Mouse (Mus musculus) limb, embryonic 10.5 days (tissue): ENCODE data around the gene Tyw1. TPM values are rescaled to one million over a fixed set of nuclear protein-coding genes. Genes with fewer than 3 reads are reported as not detected.

Experiments used
- DNase-seq: peaks from one replicate; pipeline ENCODE4 v3.0.0-alpha.2; 2017; ENCODE audit warnings: low spot score
- H3K27ac ChIP-seq: fragments of 300-500 bp; sonication (generic); 2 replicates; pipeline ENCODE4 v1.5.1; 2016; ENCODE audit warnings: mild to moderate bottlenecking
- H3K27me3 ChIP-seq: fragments of 300-500 bp; sonication (generic); 2 replicates; pipeline ENCODE4 v1.6.1; 2016; ENCODE audit warnings: low read depth, mild to moderate bottlenecking; ENCODE audit not compliant: poor library complexity, severe bottlenecking
- H3K36me3 ChIP-seq: fragments of 300-500 bp; sonication (generic); 2 replicates; pipeline ENCODE4 v1.6.1; 2016; ENCODE audit warnings: mild to moderate bottlenecking, moderate library complexity
- H3K4me1 ChIP-seq: fragments of 300-500 bp; sonication (generic); 2 replicates; pipeline ENCODE4 v1.6.1; 2016
- H3K4me3 ChIP-seq: fragments of 300-500 bp; sonication (generic); 2 replicates; pipeline ENCODE4 v1.5.1; 2016; ENCODE audit warnings: mild to moderate bottlenecking, moderate library complexity
- H3K9me3 ChIP-seq: fragments of 300-500 bp; sonication (generic); replicated peaks from 2 replicates; pipeline ENCODE4 v1.6.1; 2016; ENCODE audit warnings: mild to moderate bottlenecking
- WGBS: fragments of 180-500 bp; shearing (Covaris S2); methylation state at CpG from one replicate; pipeline ENCODE4 v1.1.7; 2016; 5-methylcytosine and 5-hydroxymethylcytosine counted together
- polyA plus RNA-seq: library from polyadenylated mRNA; unstranded; fragments of >200 nt; fragmentation: Nextera tagmentation; extraction: Ambion mirVana; gene quantifications from 2 replicates; pipeline ENCODE4 v1.2.1, GENCODE M21; 2016

Gene Tyw1
- polyA plus RNA-seq, 1 experiment from 2014 or later = 31.4 TPM

DNA sequence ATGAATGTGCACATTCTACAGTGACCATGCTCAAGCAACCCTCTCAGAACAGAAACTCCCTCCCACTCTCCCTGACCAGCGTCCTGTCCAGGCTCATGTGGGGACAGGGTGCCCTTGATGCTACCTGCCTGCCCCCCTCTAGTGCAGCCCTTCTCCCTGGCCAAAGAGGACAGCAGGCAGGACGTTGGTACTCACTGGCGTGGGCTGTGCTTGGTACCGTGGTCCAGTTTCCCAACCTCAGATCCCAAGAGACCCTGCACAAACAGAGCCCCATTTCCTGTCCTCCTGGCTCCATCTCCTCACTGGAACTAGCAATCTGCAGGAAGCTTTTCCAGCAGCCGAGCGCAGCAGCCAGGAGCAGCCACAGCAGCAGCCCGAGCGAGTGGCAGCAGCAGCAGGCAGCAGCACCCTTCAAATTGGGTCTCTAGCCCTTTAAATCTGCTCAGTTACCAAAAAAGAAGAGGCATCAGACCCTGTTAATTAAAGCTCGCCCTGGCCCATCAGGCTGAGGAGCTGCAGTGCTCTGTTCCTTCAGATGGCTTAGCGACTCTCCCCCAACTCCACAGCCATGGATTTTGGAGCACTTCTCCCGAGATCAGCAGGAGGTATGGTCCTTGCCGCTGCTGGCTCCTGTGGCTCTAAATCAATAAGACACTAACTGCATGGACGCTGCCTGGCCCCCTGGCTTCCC is 128.9 kb downstream of the Tyw1 start, which contains the start of gene A330070K13Rik:
Gene A330070K13Rik, minus strand, starts transcription at position 410 of the 691 bp plus-strand sequence.
- Histone ChIP-seq H3K27ac (peak within 1 kb of the TSS; percentile 31; the same call in 1 of the 2 replicates), H3K27me3 (no peaks in the 10 kb centered on the region), H3K36me3 (no peaks in the 10 kb centered on the region), H3K4me1 (peaks cover 30% of the 10 kb centered on the region), H3K9me3 (no peaks in the 10 kb centered on the region), H3K4me3 (peak within 1 kb of the TSS; percentile 31)
- 18% methylated on average over 13 of the region's 13 CpGs for WGBS
- peak; percentile 44 for DNase-seq

DNA sequence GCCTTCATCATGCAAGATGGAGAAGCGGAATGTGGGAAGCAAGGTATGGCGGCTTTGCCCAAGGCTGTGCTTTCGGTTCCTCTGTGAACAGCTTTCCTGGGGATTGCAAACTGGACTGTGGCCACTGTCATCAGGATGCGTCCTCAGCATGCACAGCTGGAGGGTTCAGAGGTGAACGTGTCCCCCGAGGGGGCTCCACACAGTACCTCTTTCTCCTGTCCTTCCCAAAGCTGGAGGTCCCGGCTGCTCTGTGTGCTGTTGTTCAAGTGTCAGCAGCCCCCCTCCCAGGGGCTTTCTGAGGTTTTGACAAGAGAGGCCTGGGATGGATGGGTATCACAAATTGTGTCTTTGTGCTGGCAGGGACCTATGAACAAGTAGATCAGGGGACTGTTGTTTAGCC is 131.0 kb downstream of the Tyw1 start:
- H3K36me3 ChIP-seq = no peaks in the 10 kb centered on the region
- H3K4me1 ChIP-seq = peaks cover 30% of the 10 kb centered on the region
- H3K27me3 ChIP-seq = no peaks in the 10 kb centered on the region
- DNase-seq = no peak
- H3K27ac ChIP-seq = no peak overlapping the region
- no peak overlapping the region for H3K4me3 ChIP-seq
- H3K9me3 ChIP-seq = no peaks in the 10 kb centered on the region
- 65% methylated on average over 7 of the region's 7 CpGs for WGBS

Other genes with a start within 250 kb of the Tyw1 start
- gene Asl, start 226.4 kb upstream of the Tyw1 start, polyA plus RNA-seq = 26.1 and 27.5 TPM in 2 replicates
- gene Crcp, start 226.3 kb upstream of the Tyw1 start, polyA plus RNA-seq = 57.2 and 61.0 TPM in 2 replicates
- 65.4 and 65.6 TPM in 2 replicates for gene Tpst1, start 182.3 kb upstream of the Tyw1 start, polyA plus RNA-seq
- gene Kctd7, start 110.8 kb upstream of the Tyw1 start, polyA plus RNA-seq = 3.4 and 4.7 TPM in 2 replicates
- gene Rabgef1, start 83.8 kb upstream of the Tyw1 start, polyA plus RNA-seq = 21.7 and 22.1 TPM in 2 replicates
- gene Tmem248, start 38.5 kb upstream of the Tyw1 start, polyA plus RNA-seq = 40.2 and 40.5 TPM in 2 replicates
- gene Sbds, start 89 bp upstream of the Tyw1 start, polyA plus RNA-seq = 61.7 and 66.8 TPM in 2 replicates
- 0.13 TPM in 1 of 2 replicates, not detected in the other for gene Caln1, start 113.8 kb downstream of the Tyw1 start, polyA plus RNA-seq
- gene A330070K13Rik, start 129.0 kb downstream of the Tyw1 start, polyA plus RNA-seq = not detected in 2 replicates